Comparison of ENCODE assay signal across 9 mouse cellular contexts in genomic region chr5:121399540-121399939, GRCm38 (mm10). TPM values are rescaled to one million over a fixed set of nuclear protein-coding genes. Genes with fewer than 3 reads are reported as not detected.
DNase-seq lines count a peak whose midpoint lies in the region; ATAC-seq and TF ChIP-seq lines count a peak whose summit lies in the region.
"Had no signal": no experiment of that assay in that cellular context is flagged by ENCODE, and none has a peak within 500 bp of the region (broad histone marks: within the 10 kb centered on the region; RNA-seq: fewer than 3 reads in every experiment).

No protein-coding gene starts in this region.

- no peak overlapping the region for H3K27ac ChIP-seq in testis, adult 2 months (ENCODE audit: control insufficient read depth, insufficient read depth, low read depth, low read length)
- H3K27ac ChIP-seq in liver, embryonic 15.5 days (replicated peaks): 0 out of 2 replicates have a peak overlapping the region, but pooled peaks have one; percentile 95

- DNase-seq in testis, postnatal 14 days (ENCODE audit: low spot score): no peak
- no peak for DNase-seq in embryo, embryonic 10.5 days (ENCODE audit: low spot score)
- DNase-seq in layer of hippocampus, postnatal 10 days (ENCODE audit: low spot score in 2 of 2): no peak
- no peak for DNase-seq in embryo, embryonic 10 days (ENCODE audit: low spot score)
- DNase-seq: thymus, postnatal 4 days had no signal

- ATAC-seq in erythroblast, adult 5-6 weeks (replicated peaks; ENCODE audit: low FRiP score, poor library complexity, severe bottlenecking): no peak
- ATAC-seq in liver, embryonic 15.5 days (ENCODE audit: insufficient read depth): no peak

- H3K4me3 ChIP-seq in erythroblast, embryonic 14.5 days (replicated peaks): peak overlapping the region; percentile 84
- H3K4me3 ChIP-seq in testis, adult 2 months (ENCODE audit: control insufficient read depth, low read depth, low read length): peak overlapping the region; percentile 66
- peak overlapping the region; percentile 97 for H3K4me3 ChIP-seq in liver, embryonic 15.5 days (replicated peaks)

- WGBS in liver, embryonic 15.5 days (ENCODE audit: insufficient replicate concordance): 54% methylated on average over 5 of the region's 5 CpGs

- H3K4me2 ChIP-seq in liver, embryonic 15.5 days: peak overlapping the region; percentile 96

- no peak for TF ChIP-seq CTCF in testis, adult 2 months (IDR thresholded peaks at IDR 0.05; ENCODE audit: control insufficient read depth, insufficient read depth, insufficient replicate concordance, low read depth, low read length)

- H3K4me1 ChIP-seq in erythroblast, embryonic 14.5 days (ENCODE audit: control insufficient read depth): peaks cover 67% of the 10 kb centered on the region
- peaks cover 7% of the 10 kb centered on the region for H3K4me1 ChIP-seq in testis, adult 2 months (ENCODE audit: control insufficient read depth, insufficient read depth, low read length)
- H3K4me1 ChIP-seq in liver, embryonic 15.5 days (replicated peaks): peaks cover 54% of the 10 kb centered on the region

- H3K27me3 ChIP-seq in erythroblast, embryonic 14.5 days (ENCODE audit: control insufficient read depth): no peaks in the 10 kb centered on the region
- no peaks in the 10 kb centered on the region for H3K27me3 ChIP-seq in testis, adult 2 months (ENCODE audit: control insufficient read depth, insufficient read depth, low read length)
- H3K27me3 ChIP-seq in liver, embryonic 15.5 days: no peaks in the 10 kb centered on the region

- H3K36me3 ChIP-seq in erythroblast, embryonic 14.5 days (ENCODE audit: control insufficient read depth): peaks cover 41% of the 10 kb centered on the region
- no peaks in the 10 kb centered on the region; the same call in 1 of the 2 replicates for H3K36me3 ChIP-seq in testis, adult 2 months (ENCODE audit: control insufficient read depth, insufficient read depth, low read length)
- peaks cover 31% of the 10 kb centered on the region for H3K36me3 ChIP-seq in liver, embryonic 15.5 days (replicated peaks)

- TF ChIP-seq POLR2A in testis, adult 2 months (IDR thresholded peaks at IDR 0.05; ENCODE audit: control insufficient read depth, low read depth, low read length): no peak

- H3K9ac ChIP-seq in liver, embryonic 15.5 days: peak overlapping the region; percentile 87

- no peaks in the 10 kb centered on the region for H3K9me3 ChIP-seq in erythroblast, embryonic 14.5 days (ENCODE audit: control insufficient read depth, low read length)
- H3K9me3 ChIP-seq in liver, embryonic 15.5 days (replicated peaks): no peaks in the 10 kb centered on the region

RNA-seq across cellular contexts. Expression of gene Naa25, which starts 1.8 kb away (rescaled TPM):
- 0.10 and 0.11 TPM in 2 replicates for polyA plus RNA-seq in erythroblast, embryonic 14.5 days (2012)
- 7.9 and 10.4 TPM in 2 replicates for total RNA-seq in erythroblast, adult 5-6 weeks (2015; ENCODE audit: low replicate concordance)
- total RNA-seq in erythroblast, adult 5-6 weeks (2017; ENCODE audit: low replicate concordance): 14.2 and 16.6 TPM in 2 replicates
- 26.4 and 27.7 TPM in 2 replicates for polyA plus RNA-seq in testis, adult 2 months (2012; rRNA removed)
- polyA plus RNA-seq in liver, embryonic 15.5 days (2015; fragmentation: Nextera tagmentation; extraction: Ambion mirVana): 19.2 and 20.0 TPM in 2 replicates
- 10 to 100 TPM; 43.9 to 45.3 TPM for total RNA-seq in layer of hippocampus, postnatal 10 days (2021)

RNA-seq across cellular contexts. Expression of gene Trafd1, which starts 14.1 kb away (rescaled TPM):
- polyA plus RNA-seq in erythroblast, embryonic 14.5 days (2012): 1.8 and 2.1 TPM in 2 replicates
- total RNA-seq in erythroblast, adult 5-6 weeks (2015; ENCODE audit: low replicate concordance): 19.4 and 30.3 TPM in 2 replicates
- 19.3 and 26.5 TPM in 2 replicates for total RNA-seq in erythroblast, adult 5-6 weeks (2017; ENCODE audit: low replicate concordance)
- polyA plus RNA-seq in testis, adult 2 months (2012; rRNA removed): 334 and 348 TPM in 2 replicates
- 22.8 and 25.9 TPM in 2 replicates for polyA plus RNA-seq in liver, embryonic 15.5 days (2015; fragmentation: Nextera tagmentation; extraction: Ambion mirVana)
- 10 to 100 TPM; 83.2 to 90.3 TPM for total RNA-seq in layer of hippocampus, postnatal 10 days (2021)

RNA-seq across cellular contexts. Expression of gene Tmem116, which starts 52.2 kb away (rescaled TPM):
- polyA plus RNA-seq in erythroblast, embryonic 14.5 days (2012): 0.14 TPM in 1 of 2 replicates, not detected in the other
- not detected in 2 replicates for total RNA-seq in erythroblast, adult 5-6 weeks (2015; ENCODE audit: low replicate concordance)
- 0.42 and 1.4 TPM in 2 replicates for total RNA-seq in erythroblast, adult 5-6 weeks (2017; ENCODE audit: low replicate concordance)
- 60.5 and 63.9 TPM in 2 replicates for polyA plus RNA-seq in testis, adult 2 months (2012; rRNA removed)
- 0.39 and 0.81 TPM in 2 replicates for polyA plus RNA-seq in liver, embryonic 15.5 days (2015; fragmentation: Nextera tagmentation; extraction: Ambion mirVana)
- total RNA-seq in layer of hippocampus, postnatal 10 days (2021): 1 to 10 TPM; 4.4 to 5.4 TPM

RNA-seq across cellular contexts. Expression of gene Erp29, which starts 52.8 kb away (rescaled TPM):
- 14.1 and 15.8 TPM in 2 replicates for polyA plus RNA-seq in erythroblast, embryonic 14.5 days (2012)
- total RNA-seq in erythroblast, adult 5-6 weeks (2015; ENCODE audit: low replicate concordance): 37.8 and 44.6 TPM in 2 replicates
- total RNA-seq in erythroblast, adult 5-6 weeks (2017; ENCODE audit: low replicate concordance): 76.1 and 121 TPM in 2 replicates
- polyA plus RNA-seq in testis, adult 2 months (2012; rRNA removed): 81.3 and 102 TPM in 2 replicates
- 87.0 and 94.4 TPM in 2 replicates for polyA plus RNA-seq in liver, embryonic 15.5 days (2015; fragmentation: Nextera tagmentation; extraction: Ambion mirVana)
- 100 to 1,000 TPM; 154 to 170 TPM for total RNA-seq in layer of hippocampus, postnatal 10 days (2021)

Comparison
In these comparisons a context has a peak if more than half of its experiments do, and no peak if none do; other contexts are left out.
1. RNA of gene Naa25, which starts 1.8 kb away (polyA plus RNA-seq): 26.4 to 27.7 TPM in testis, adult 2 months and 19.2 to 20.0 TPM in liver, embryonic 15.5 days; 0.10 to 0.11 TPM in erythroblast, embryonic 14.5 days; every median in the first group is over 10 times any median in the second.
2. RNA of gene Trafd1, which starts 14.1 kb away (polyA plus RNA-seq): 334 to 348 TPM in testis, adult 2 months; 22.8 to 25.9 TPM in liver, embryonic 15.5 days and 1.8 to 2.1 TPM in erythroblast, embryonic 14.5 days; every median in the first group is over 10 times any median in the second.
3. RNA of gene Tmem116, which starts 52.2 kb away (polyA plus RNA-seq): 60.5 to 63.9 TPM in testis, adult 2 months; 0.39 to 0.81 TPM in liver, embryonic 15.5 days and 0.14 TPM in erythroblast, embryonic 14.5 days; every median in the first group is over 10 times any median in the second.
4. Peak in every context shown above with its lines, with median percentiles within 50 percentile points of each other: H3K4me3 ChIP-seq.